Mouse (Mus musculus) heart, postnatal 25 days (tissue): Measurements from ENCODE around the gene Dnajc27. TPM values are rescaled to one million over a fixed set of nuclear protein-coding genes. Genes with fewer than 3 reads are reported as not detected.

Source experiments
- total RNA-seq, 2 experiments: library from RNA; stranded (reverse); gene quantifications; 2 replicates each; pipeline ENCODE4 v1.2.3; 2021

The Dnajc27 gene
- total RNA-seq, 2 experiments from 2014 or later: 7.2 TPM

Other genes with a start within 250 kb of the Dnajc27 start
- gene Pomc, start 127.6 kb upstream of the Dnajc27 start, total RNA-seq: under 1 TPM in 1 of 2 experiments, not detected in 1; 0.26 TPM
- 1 to 10 TPM; 7.3 to 7.9 TPM for gene Efr3b, start 43.7 kb upstream of the Dnajc27 start, total RNA-seq
- 1 to 10 TPM; 3.2 TPM for gene Adcy3, start 50.5 kb downstream of the Dnajc27 start, total RNA-seq
- gene Ptrhd1, start 151.4 kb downstream of the Dnajc27 start, total RNA-seq: 1 to 10 TPM; 3.6 to 4.0 TPM
- gene Cenpo, start 151.7 kb downstream of the Dnajc27 start, total RNA-seq: 1 to 10 TPM; 1.6 to 2.3 TPM